Mouse (Mus musculus) mouse trophoblast stem cell (cell line): ENCODE results near the gene Rarb.

ENCODE experiments used
- in situ Hi-C, 2 experiments: fragments of 300-500 bp; cut with MseI, MboI; formaldehyde crosslinking; loops; 2 replicates in 1 of 2; 3 replicates in 1 of 2; pipeline ENCODE4 v1.15.1; 2025

Gene Rarb

DNA sequence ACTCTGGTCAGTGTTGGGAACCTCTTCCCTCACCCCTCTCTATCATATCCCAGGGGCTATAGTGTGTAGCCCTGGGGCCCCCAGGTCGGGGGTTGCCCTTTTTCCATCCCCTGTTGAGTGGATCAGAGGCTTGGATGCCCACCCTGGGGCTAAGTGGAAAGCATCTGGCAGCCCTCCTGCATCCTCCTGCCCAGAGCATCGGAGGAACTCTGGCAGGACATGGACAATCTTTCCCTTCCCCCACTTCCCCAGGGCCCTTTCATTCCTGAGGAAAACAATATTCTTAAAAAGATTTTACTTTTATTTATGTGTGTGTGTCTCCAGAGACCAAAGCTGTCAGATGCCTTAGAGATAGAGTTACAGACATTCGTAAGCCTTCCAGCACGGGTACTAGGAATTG, 281.5 kb downstream of the Rarb start:
- in situ Hi-C loops, result no loop called here

DNA sequence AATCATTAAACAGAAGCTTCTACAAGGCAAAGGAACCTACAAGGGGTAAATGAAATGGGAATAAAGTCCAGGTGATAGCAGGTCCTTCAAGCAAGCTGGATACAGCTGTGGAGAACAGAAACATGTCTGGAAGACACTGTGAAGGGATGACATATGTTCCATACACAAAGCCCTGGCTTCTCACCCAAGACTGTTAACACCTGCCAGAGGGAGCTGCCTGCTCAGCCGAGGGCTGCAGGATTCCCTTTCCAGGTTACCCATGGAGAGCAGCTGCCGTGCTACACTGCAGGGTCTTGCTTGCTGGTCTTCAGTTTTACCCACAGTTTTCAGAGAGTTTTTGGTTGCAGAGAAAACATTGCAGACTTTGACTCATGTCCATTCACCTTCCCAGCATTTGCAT, 290.3 kb downstream of the Rarb start:
- in situ Hi-C loops, result no loop called here

GRCm38 (mm10) chr14:16526120-16526519, 292.8 kb downstream of the Rarb start:
- in situ Hi-C loops, result no loop called here

DNA sequence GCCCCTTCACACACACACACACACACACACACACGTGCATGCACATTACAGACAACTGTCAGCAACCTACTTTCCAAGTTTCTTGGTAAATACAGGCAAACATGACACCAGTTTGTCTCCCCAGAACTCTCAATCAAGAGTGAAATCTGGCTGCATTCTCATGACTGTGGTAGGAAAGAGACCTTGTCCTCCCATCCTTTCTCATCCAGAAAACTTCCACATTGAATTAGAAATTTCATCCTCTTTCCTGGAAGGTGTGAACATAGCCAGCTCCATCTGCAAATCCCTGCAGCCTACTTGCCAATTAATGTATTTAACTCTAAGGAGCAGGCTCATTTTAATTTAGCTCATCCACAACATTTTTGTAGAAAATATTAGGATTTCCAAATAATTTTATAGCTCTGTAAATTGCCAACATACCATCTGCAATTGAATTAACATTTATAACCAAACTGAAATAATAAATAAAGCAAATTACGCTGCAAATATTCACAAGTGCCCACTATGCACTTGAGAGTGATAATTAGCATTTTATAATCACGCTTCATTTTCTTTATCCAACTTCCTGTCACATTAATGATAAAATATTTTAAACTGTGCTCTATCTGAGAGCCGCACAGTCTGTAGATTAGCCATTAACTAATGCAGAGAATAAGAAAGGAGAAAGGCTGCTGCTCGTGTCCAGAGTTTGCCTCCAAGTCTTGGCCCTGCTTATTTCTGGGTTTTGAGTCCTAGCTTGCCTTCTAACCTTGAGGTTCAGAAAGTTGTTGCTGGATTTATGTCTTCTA, 293.6 kb downstream of the Rarb start:
- in situ Hi-C loops, result no loop called here

DNA sequence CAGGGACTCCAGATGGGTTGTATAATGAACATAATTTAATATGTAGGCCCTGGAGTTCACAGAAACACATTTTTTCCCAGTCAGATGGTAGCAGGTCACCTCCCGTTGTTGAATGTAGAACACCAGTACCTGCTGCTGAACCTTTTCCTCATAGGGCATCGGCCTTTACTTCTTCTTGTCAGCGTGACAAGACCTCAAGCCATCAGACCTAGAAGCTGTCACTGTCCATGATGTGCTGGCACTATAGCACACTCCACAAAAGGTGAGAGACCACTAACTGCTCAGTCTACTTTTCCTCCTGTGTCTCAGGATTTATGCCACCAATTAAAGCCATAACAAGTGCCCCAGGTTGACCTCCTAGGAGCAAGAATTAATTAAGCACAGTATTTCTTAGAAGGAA, 296.1 kb downstream of the Rarb start:
- in situ Hi-C loops, result no loop called here

- in situ Hi-C loops, result no loop called here
Measured at GRCm38 (mm10) chr14:16519588-16520167, 299.3 kb downstream of the Rarb start.

DNA sequence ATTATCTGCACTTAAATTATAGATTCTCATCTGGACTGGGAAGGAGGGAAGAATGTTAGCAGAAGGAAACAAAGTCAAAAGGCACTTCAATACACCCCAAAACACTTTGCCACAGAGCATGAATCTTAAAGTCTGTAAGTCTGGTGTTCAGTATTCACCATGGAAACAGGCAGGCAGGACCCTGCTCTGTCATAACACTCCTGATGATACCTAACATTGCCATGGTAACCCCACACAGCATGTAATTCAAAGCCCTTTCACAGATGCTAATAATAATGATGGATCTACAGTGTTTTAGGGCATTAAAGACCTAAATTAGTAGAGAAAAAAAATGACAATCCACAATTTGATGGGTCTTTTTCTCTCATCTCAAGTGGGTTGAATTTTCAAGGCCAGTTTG, 301.0 kb downstream of the Rarb start:
- in situ Hi-C loops, result no loop called here

DNA sequence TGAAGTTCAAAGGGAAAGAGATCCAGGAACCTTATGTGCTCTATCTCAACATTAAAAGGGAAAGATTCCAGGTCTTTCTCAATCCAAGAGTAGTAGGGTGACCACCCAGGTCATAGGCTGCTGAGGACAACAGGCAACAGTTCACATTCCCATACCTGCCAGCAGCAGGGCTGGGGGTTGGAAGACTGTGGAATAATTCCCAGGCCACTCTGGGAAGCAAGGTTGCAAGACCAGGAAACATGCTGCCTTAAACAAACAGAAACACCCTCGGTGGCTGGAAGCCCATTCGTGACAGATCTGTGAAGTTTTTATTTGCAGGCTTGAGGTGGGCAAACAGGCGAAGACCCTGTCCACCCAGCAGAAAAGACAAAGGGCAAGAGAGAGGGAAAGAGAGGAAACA, 303.2 kb downstream of the Rarb start:
- in situ Hi-C loops, result no loop called here

GRCm38 (mm10) chr14:16510574-16510973, 308.4 kb downstream of the Rarb start:
- in situ Hi-C loops, result no loop called here

DNA sequence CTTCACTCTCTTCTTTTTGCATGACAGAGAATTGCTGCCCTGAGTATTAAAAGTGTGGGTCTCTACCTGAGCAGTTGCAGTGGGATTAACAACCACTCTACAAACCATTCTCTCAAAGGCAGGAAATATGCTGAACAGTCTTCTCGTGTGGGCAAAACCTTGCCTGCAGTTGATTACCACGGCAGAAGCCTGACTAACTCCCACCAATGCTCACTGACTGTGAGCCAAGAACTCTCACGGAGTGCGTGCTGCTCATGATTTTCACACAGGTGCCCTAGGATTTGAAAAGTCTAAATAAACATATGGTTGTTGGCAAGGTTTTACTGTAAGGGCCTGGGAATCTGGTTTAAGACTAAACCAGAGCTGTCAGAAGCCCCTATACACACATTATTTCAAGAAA, 309.1 kb downstream of the Rarb start:
- in situ Hi-C loops, result no loop called here

GRCm38 (mm10) chr14:16508760-16509159, 310.2 kb downstream of the Rarb start:
- in situ Hi-C loops, result no loop called here

- in situ Hi-C loops, result no loop called here
Measured at GRCm38 (mm10) chr14:16497226-16497661, 321.7 kb downstream of the Rarb start.

DNA sequence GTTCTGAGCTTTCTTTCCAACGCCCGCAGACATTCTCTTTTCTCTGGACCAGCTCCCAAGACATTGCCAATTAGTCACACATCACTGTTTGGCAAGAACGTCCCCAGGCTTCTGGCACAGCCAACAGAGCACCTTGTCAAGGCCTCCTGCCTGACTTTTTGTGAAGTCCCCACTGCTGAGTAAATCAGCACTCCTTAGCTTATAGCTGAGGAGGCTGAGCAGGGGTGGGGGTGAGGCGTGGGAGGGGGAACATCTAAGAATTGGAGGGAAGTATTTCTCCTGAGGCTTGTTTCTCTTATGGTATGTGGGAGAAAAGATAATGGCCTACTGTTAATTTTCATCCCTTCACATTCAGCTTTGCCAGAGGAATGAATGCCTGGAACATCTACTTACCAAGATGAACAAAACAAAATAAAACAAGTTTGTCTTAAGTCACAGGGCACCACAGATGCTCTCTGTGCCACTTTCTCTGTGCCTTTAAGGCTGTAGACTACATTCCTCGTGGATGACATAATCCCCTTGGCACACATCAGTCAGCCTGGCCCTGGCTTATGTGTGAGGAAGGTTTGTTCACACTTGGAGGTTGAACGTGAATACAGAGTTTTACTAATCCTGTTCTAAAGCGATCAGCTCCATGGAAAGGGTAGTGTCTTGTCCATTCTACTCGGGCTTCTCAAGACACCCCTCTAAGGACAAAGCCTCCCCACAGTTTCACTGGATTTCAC, 335.1 kb downstream of the Rarb start:
- in situ Hi-C loops, result no loop called here

DNA sequence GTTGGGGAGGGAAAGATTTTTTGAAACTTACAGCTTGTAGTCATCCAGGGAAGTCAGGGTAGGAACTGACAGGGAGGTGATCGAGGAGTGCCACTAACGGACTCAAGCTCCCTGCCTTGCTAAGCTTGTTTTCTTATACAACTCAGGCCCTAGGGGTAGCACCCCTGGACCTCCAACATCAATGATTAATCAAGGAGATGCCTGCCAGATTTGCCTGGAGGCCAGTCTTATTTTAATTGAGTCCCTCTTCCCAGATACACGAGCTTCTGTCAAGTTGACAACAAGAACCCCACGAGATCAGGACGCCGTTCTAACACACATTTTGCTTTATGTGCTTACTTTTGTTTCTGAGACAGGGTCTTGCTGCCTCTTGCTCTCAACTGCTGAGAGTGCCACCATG, 338.3 kb downstream of the Rarb start:
- in situ Hi-C loops, result no loop called here

GRCm38 (mm10) chr14:16479521-16479920, 339.4 kb downstream of the Rarb start:
- in situ Hi-C loops, result no loop called here

DNA sequence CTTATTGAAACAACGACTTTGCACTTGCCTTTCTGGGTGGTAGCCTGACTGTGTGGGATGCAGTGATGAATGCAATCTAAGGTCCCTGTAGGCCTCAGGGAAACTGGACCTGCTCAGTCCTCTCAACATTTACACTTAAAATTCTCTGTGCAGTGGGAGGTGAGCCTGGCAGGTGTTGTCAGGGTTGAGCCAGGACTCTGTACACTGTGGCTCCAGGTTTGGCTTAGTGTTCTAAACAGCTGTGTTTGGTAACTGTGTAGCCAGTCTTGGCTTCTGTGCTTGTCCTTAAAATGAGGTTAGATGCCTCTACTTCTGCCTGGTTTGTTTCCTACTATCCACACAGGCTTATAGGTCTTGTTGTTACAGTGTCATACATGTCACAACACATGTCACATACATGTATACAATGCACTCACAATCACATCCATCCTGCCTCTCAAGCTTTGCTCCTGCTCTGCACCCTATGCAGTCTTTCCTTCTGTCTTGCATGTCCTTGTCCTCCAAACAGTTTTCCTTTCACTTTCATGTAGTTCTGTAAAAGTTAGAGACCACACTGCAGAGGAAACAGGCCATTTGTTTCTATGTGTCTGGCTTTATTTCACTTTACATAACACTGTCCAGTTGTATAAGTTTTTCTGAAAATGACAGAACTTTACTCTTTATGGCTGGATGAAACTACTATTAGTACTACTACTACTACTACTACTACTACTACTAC, 340.2 kb downstream of the Rarb start:
- in situ Hi-C loops, result no loop called here

GRCm38 (mm10) chr14:16448269-16448987, 370.5 kb downstream of the Rarb start:
- in situ Hi-C loops, result no loop called here

DNA sequence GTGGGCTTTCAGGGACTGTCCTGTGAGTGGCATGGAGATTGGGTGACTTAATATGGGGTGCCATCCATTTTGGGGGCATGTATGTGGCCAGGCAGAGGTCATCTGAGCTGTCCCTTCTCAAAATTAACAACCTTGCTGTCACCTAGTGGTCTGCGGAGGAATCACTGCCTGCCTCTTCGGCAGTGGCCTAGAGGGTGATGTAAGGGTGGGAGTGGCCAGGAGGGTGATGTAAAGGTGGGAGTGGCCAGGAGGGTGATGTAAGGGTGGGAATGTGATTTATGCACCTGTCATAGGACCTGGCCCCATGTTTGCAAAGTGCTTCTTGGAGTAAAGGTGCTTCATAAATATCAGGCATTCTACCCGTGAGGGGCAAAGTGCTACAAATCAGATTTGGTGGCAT, 371.4 kb downstream of the Rarb start:
- in situ Hi-C loops, result no loop called here

DNA sequence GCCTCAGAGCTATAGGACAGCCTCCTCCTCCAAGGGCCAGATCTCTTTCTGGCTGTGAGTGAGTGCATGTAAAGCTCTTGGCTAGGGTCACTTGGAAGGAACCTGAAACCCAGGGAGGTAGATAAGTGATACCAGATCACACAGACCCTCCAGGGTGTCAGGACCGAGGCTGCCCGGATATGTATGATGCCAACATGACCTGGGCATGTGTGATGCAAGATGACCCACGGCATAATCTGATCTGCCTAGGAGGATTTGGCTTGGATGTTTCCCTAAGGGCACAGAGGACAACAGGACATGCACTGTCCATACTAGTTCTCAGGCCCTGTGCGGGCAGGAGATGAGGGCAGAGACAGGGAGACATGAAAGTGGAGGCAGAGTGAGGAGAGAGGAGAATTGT, 374.1 kb downstream of the Rarb start:
- in situ Hi-C loops, result no loop called here

GRCm38 (mm10) chr14:16439385-16440126, 379.4 kb downstream of the Rarb start:
- in situ Hi-C loops, result loop anchor here in 1 of 2 experiments (10.0 kb wide), 1 partner anchor 965 kb away; no protein-coding TSS in a partner anchor

GRCm38 (mm10) chr14:16437386-16437785, 381.6 kb downstream of the Rarb start:
- in situ Hi-C loops, result loop anchor here in 1 of 2 experiments (10.0 kb wide), 1 partner anchor 967 kb away; no protein-coding TSS in a partner anchor
